Mouse (Mus musculus): Measurements from ENCODE around the gene Prph. TPM values are rescaled to one million over a fixed set of nuclear protein-coding genes. Genes with fewer than 3 reads are reported as not detected.
A peak's percentile ranks its signal among the peaks of the same experiment; 100 is the strongest.

The Prph gene
- polyA plus RNA-seq, 1 experiment from 2014 or later: 0.62 TPM

- no peak for ATAC-seq (ENCODE audit: low read depth)
- WGBS (ENCODE audit: insufficient replicate concordance): 53% methylated on average over 7 of the region's 7 CpGs
- Histone ChIP-seq H3K4me1 (replicated peaks) (peaks cover 58% of the 10 kb centered on the region), H3K36me3 (peaks cover 57% of the 10 kb centered on the region), H3K9ac (peak overlapping the region; percentile 98), H3K27me3 (no peaks in the 10 kb centered on the region), H3K4me2 (peak overlapping the region; percentile 94), H3K4me3 (replicated peaks) (peak overlapping the region; percentile 98), H3K27ac (peak overlapping the region; percentile 98), H3K9me3 (replicated peaks) (no peaks in the 10 kb centered on the region)
- DNase-seq: no peak
These were observed 21.3 kb upstream of the Prph start for GRCm38 (mm10) chr15:99033498-99034270.

DNA sequence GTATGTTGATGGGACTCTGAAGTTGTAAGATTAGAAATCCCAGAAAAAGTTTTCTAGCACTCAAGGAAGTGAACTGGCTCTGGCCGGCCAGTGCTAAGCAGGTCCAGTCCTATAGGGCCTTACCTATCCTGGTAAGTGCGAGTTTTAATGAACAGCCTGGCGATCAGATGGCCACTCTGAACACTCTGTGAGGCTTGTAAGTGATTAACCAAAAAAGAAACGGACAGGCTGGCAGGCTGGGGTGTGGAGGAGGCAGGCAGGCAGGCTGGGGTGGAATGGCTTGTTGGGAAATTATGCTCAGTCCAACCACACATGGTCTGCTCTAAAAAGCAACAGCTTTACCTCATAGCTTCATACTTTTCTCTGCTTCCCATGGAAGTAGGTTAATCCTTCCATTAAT lies 19.5 kb upstream of the Prph start:
- Histone ChIP-seq H3K4me2 (no peak overlapping the region), H3K27me3 (no peaks in the 10 kb centered on the region), H3K36me3 (peaks cover 63% of the 10 kb centered on the region), H3K4me1 (replicated peaks) (peaks cover 55% of the 10 kb centered on the region), H3K4me3 (replicated peaks) (no peak overlapping the region), H3K9me3 (replicated peaks) (no peaks in the 10 kb centered on the region), H3K27ac (no peak overlapping the region), H3K9ac (no peak overlapping the region)
- ATAC-seq (ENCODE audit: low read depth): no peak
- 78% methylated on average over 4 of the region's 4 CpGs for WGBS (ENCODE audit: insufficient replicate concordance)
- no peak for DNase-seq

- Histone ChIP-seq H3K27me3 (0 out of 2 replicates have a peak, but pooled peaks cover 3% of the 10 kb centered on the region), H3K4me3 (replicated peaks) (no peak overlapping the region), H3K27ac (no peak overlapping the region), H3K4me2 (no peak overlapping the region), H3K4me1 (replicated peaks) (peaks cover 60% of the 10 kb centered on the region), H3K9me3 (replicated peaks) (no peaks in the 10 kb centered on the region), H3K36me3 (peaks cover 63% of the 10 kb centered on the region), H3K9ac (no peak overlapping the region)
- no peak for DNase-seq
- no peak for ATAC-seq (ENCODE audit: low read depth)
- 95% methylated on average over 8 of the region's 8 CpGs for WGBS (ENCODE audit: insufficient replicate concordance)
These were observed 18.6 kb upstream of the Prph start for GRCm38 (mm10) chr15:99036249-99036905.

DNA sequence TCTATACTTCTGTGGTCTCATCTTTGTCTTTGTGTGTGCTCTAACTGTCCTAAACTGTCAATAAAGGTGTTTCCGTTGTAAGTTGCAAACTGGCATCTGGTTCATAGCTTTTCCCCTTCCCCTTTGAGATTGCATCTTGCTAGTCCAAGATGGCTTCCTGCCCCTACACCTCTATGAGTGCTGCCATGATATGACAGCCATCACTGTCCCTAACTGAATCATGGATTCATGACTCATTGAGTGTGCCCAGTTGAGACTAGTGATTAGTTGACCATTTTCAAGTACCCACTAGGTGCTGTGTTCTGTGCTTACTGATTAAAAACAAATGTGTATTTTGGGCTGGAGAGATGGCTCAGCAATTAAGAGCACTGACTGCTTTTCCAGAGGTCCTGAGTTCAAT lies 16.9 kb upstream of the Prph start:
- DNase-seq (no peak), ATAC-seq (ENCODE audit: low read depth) (no peak)
- Histone ChIP-seq H3K27ac (no peak overlapping the region), H3K4me3 (replicated peaks) (no peak overlapping the region), H3K36me3 (peaks cover 52% of the 10 kb centered on the region), H3K4me1 (replicated peaks) (peaks cover 43% of the 10 kb centered on the region), H3K4me2 (no peak overlapping the region), H3K9me3 (replicated peaks) (no peaks in the 10 kb centered on the region), H3K27me3 (0 out of 2 replicates have a peak, but pooled peaks cover 3% of the 10 kb centered on the region), H3K9ac (no peak overlapping the region)
- WGBS (ENCODE audit: insufficient replicate concordance): 73% methylated on average over 1 of the region's 1 CpGs

GRCm38 (mm10) chr15:99038797-99039196 lies 16.2 kb upstream of the Prph start:
- H3K36me3 ChIP-seq: peaks cover 45% of the 10 kb centered on the region
- 86% methylated on average over 5 of the region's 5 CpGs for WGBS (ENCODE audit: insufficient replicate concordance)
- no peak overlapping the region for H3K27ac ChIP-seq
- H3K4me1 ChIP-seq (replicated peaks): peaks cover 36% of the 10 kb centered on the region
- ATAC-seq (ENCODE audit: low read depth) (no peak), DNase-seq (no peak)
- H3K27me3 ChIP-seq: 0 out of 2 replicates have a peak, but pooled peaks cover 3% of the 10 kb centered on the region
- no peak overlapping the region for H3K4me3 ChIP-seq (replicated peaks)
- H3K4me2 ChIP-seq: no peak overlapping the region
- H3K9me3 ChIP-seq (replicated peaks): no peaks in the 10 kb centered on the region
- H3K9ac ChIP-seq: no peak overlapping the region

DNA sequence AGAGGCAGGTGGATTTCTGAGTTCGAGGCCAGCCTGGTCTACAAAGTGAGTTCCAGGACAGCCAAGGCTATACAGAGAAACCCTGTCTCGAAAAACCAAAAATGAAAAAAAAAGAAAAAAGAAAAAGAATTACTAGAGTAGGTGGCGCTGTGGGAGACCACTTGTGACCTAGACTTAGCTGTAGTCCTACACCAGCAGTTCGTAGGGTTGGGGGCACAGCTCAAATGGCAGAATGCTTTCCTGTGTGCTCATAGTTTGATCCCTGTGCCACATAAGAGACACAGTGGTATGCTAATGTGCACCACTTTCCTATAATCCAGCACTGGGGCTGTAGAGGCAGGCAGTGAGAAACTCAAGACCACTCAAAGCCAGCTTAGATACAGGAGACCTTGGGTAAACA lies 15.7 kb upstream of the Prph start:
- no peak overlapping the region for H3K4me2 ChIP-seq
- no peak overlapping the region for H3K27ac ChIP-seq
- 0 out of 2 replicates have a peak, but pooled peaks cover 3% of the 10 kb centered on the region for H3K27me3 ChIP-seq
- peaks cover 42% of the 10 kb centered on the region for H3K36me3 ChIP-seq
- H3K4me1 ChIP-seq (replicated peaks): peaks cover 34% of the 10 kb centered on the region
- H3K9me3 ChIP-seq (replicated peaks): no peaks in the 10 kb centered on the region
- DNase-seq (no peak), ATAC-seq (ENCODE audit: low read depth) (no peak; the same call in 1 of the 2 replicates)
- H3K4me3 ChIP-seq (replicated peaks): no peak overlapping the region
- H3K9ac ChIP-seq: no peak overlapping the region
- 77% methylated on average over 4 of the region's 4 CpGs for WGBS (ENCODE audit: insufficient replicate concordance)

DNA sequence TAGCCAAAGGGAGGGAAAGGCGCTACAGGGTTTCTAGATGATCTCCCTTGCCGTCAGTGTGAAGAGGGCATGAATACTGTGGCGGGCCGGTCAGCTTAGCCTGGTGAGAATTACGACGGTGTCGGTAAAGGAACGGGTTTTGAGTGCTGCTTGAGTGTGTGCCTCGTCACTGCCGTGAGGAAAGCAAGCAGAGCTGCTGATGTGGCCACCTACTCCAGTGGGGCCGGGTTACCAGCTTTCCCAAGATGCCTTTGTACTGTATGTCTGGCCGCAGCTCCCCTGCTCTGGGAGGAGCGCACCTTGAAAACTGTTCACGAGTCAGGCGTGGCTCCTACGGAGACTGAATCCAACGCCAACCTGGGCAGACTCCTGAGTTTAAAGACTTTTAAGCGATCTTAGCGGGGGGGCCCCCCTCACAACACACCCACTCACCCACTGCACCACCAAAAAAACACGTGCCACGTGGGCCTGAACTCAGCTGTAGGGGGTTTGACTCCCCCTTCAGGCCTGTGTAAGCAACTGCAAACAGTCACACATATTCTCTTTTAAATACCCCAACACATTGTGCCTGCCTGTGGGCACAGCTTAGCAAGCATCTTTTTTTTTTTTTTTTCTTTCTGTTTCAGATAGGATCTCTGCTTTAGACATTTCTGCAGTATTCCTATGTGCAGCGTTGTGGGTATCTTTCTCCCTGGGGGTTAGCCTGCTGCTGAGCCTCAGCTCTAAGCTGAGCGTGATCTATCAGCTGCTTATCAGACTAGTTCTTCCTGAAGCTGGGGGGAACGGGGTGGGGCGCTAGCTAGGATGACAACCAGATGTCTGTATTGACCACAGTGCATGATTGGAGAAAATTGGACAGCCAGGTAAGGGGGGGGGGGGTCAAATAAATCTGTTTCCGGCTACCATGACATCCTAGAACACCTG lies 14.7 kb upstream of the Prph start:
- no peak overlapping the region; the same call in 1 of the 2 replicates for H3K9ac ChIP-seq
- H3K27me3 ChIP-seq: 0 out of 2 replicates have a peak, but pooled peaks cover 3% of the 10 kb centered on the region
- H3K36me3 ChIP-seq: peaks cover 32% of the 10 kb centered on the region
- no peak for DNase-seq
- 54% methylated on average over 26 of the region's 26 CpGs for WGBS (ENCODE audit: insufficient replicate concordance)
- H3K4me1 ChIP-seq (replicated peaks): peaks cover 33% of the 10 kb centered on the region
- no peak overlapping the region for H3K4me3 ChIP-seq (replicated peaks)
- ATAC-seq (ENCODE audit: low read depth): no peak
- H3K4me2 ChIP-seq: no peak overlapping the region
- no peaks in the 10 kb centered on the region for H3K9me3 ChIP-seq (replicated peaks)
- H3K27ac ChIP-seq: no peak overlapping the region

GRCm38 (mm10) chr15:99040920-99041856 lies 13.8 kb upstream of the Prph start:
- no peaks in the 10 kb centered on the region for H3K9me3 ChIP-seq (replicated peaks)
- H3K9ac ChIP-seq: no peak overlapping the region; the same call in 1 of the 2 replicates
- H3K4me3 ChIP-seq (replicated peaks): no peak overlapping the region
- H3K27ac ChIP-seq: no peak overlapping the region
- H3K4me1 ChIP-seq (replicated peaks): peaks cover 25% of the 10 kb centered on the region
- H3K36me3 ChIP-seq: peaks cover 23% of the 10 kb centered on the region
- no peak for DNase-seq
- WGBS (ENCODE audit: insufficient replicate concordance): 68% methylated on average over 21 of the region's 21 CpGs
- 0 out of 2 replicates have a peak, but pooled peaks cover 3% of the 10 kb centered on the region for H3K27me3 ChIP-seq
- H3K4me2 ChIP-seq: no peak overlapping the region
- no peak for ATAC-seq (ENCODE audit: low read depth)

- Histone ChIP-seq H3K4me3 (replicated peaks) (no peak overlapping the region), H3K27ac (no peak overlapping the region), H3K27me3 (peaks cover 10% of the 10 kb centered on the region; the same call in 1 of the 2 replicates), H3K4me2 (no peak overlapping the region), H3K9me3 (replicated peaks) (no peaks in the 10 kb centered on the region), H3K4me1 (replicated peaks) (peaks cover 20% of the 10 kb centered on the region), H3K9ac (no peak overlapping the region), H3K36me3 (peaks cover 16% of the 10 kb centered on the region)
- DNase-seq (no peak), ATAC-seq (ENCODE audit: low read depth) (no peak)
- 70% methylated on average over 5 of the region's 5 CpGs for WGBS (ENCODE audit: insufficient replicate concordance)
These were observed 12.6 kb upstream of the Prph start for GRCm38 (mm10) chr15:99042334-99042733.

DNA sequence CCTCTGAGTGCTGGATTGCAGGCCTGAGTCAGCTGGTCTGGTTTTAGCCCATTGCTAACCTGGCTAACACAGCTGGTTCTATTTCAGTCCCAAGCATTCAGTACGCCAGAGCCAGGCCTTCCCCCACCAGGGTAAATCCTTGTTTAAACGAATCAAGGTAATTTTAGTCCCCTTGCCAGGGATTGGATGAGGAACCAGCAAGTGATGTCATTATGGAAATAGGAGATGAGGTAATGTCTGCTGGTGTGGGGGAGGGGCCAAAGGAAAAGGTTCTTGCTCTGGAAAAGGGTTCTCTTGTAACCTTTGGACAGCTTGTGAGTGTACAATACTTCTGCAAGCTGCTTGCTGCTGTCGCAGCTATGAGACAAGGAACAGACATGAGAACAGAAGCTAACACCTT lies 10.1 kb upstream of the Prph start:
- Histone ChIP-seq H3K4me3 (replicated peaks) (no peak overlapping the region), H3K27me3 (peaks cover 10% of the 10 kb centered on the region; the same call in 1 of the 2 replicates), H3K4me1 (replicated peaks) (peaks cover 20% of the 10 kb centered on the region), H3K9me3 (replicated peaks) (no peaks in the 10 kb centered on the region), H3K4me2 (no peak overlapping the region), H3K27ac (no peak overlapping the region), H3K36me3 (no peaks in the 10 kb centered on the region), H3K9ac (no peak overlapping the region)
- 62% methylated on average over 3 of the region's 3 CpGs for WGBS (ENCODE audit: insufficient replicate concordance)
- ATAC-seq (ENCODE audit: low read depth) (no peak), DNase-seq (no peak)

Measured in liver, embryonic 13.5 days (tissue).